Mouse (Mus musculus) neural tube, embryonic 10.5 days (tissue): ENCODE results near the gene Zfp831.

Source experiments
- DNase-seq: peaks from one replicate; pipeline ENCODE4 v3.0.0-alpha.2; 2017; ENCODE audit warnings: low spot score; ENCODE audit errors: extremely low spot score

The Zfp831 gene

DNA sequence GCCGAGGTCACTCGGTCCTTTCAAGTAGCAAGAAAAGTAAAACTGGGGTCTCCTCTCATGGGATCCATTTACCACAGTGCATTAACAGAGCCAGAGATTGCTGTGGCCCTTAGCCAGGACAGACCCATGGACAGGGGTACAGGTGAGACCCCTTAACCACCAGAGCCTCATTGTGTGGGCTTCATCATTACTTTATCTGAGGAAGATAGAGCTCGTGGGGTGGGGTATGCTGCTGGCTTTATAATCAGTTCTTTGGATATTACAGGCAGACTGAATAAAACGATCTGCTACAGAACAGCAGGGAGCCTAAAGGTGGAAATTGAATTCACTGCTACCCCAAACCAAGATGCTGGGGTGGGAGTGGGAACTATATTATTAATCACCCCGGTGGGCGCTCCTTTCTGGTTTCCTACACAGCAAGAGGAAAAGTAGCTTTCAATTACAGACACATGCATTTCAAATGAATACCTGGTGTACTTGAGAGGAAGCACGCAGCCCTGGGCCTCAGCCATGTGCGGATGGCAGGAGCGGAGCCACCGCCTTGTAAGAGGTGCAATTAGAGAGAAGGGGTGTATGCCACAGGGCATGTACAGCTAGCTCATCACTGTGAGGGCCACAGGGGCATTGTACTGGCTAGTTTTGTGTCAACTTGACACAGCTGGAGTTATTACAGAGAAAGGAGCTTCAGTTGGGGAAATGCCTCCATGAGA is 83.9 kb downstream of the Zfp831 start:
- no peak for DNase-seq

DNA sequence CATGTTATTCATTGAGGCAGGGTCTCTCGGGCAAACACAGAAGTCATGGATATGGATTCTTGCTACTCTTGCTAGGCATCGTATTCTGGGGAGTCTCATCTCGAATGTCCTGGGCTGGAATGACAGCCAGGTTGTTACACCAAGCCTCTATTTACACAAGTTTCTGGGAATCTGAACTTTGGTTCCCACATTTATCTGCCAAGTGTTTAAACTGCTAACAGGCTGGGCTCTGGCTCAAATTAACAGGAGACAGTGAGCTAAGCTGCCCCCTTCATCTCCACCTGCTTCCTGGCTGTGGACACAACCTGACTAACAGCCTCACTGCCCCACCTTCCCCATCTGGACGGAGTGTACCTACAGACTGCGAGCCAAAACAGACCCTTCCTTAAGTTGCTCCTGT is 88.6 kb downstream of the Zfp831 start:
- DNase-seq = no peak

GRCm38 (mm10) chr2:174735270-174735669 is 91.9 kb downstream of the Zfp831 start:
- DNase-seq = no peak

DNA sequence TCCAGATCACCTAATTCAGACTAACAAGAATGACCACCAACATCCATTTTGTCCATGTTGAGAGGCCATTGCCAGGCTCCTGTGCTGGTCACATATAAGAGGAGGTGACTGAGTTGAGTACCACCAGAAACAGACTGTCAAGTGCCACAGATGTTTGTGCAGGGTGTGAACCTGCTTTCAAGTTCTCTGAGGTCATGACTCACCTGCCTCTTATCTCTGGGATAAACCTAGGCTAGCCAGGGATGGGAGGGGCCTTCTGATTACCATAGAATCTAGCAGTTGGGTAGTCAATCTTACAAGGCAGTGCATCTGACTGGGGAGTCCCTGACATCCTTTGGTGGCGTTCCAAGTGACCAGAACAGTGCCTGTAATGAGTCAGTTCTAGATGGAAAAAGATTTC is 103.8 kb downstream of the Zfp831 start:
- no peak for DNase-seq

DNA sequence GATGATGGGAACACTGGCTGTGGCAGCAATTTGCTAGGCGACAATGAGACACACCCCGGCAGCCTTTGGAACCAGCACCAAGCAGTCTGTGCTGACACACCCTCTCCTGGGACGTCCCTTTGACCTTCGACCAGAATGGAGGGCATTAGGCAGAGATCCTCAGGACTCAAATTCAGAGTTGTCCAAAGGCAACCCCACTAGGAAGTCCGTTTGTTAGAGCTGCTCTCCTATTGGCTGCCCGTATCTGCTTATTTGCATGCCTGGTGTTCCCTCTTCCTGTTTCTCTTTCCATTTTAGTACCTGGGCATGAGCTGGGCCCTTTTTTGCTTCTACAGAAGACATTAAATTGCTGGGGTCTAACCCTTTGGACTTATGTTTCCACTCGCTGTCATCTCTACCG is 105.0 kb downstream of the Zfp831 start:
- DNase-seq = no peak

DNA sequence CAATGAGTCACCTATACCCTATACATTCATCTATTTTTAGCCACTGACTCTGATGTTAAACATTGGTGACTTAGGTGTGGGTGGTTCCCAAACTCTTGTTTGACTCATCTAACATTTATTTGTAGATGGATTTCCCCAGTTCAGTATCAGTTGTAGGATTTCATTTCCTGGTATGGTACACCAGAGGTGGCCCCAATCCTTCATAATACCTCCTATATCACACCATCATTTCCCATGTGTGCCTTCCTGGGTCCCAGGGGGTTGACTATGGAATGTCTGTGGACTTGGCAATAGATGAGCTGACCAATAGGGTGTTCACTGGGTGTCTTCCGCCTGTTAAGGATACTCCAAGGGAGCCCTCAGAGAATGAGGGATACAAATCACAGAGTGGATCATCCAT is 109.9 kb downstream of the Zfp831 start:
- DNase-seq = no peak

DNA sequence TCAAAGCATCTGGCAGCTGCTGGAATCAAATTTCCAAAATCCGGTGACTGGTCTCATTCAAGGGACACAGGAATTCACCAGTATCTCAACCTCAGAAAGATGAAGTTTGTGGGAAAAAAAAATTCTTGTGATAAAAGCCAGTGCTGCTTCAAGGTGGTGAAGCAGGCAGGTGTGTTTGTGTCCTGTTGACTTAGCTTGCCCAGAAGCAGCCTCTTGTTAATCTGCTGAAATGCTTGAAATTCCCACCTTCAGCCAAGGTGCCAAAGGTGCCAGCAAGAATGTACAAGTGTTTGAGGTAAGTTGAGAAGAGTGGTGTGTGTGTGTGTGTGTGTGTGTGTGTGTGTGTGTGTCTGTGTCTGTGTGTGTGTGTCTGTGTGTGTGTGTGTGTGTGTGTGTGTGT is 110.9 kb downstream of the Zfp831 start:
- DNase-seq = no peak

GRCm38 (mm10) chr2:174759189-174759588 is 115.9 kb downstream of the Zfp831 start:
- no peak for DNase-seq
